Comparison of ENCODE assay signal across 15 mouse cellular contexts in the genomic region with DNA sequence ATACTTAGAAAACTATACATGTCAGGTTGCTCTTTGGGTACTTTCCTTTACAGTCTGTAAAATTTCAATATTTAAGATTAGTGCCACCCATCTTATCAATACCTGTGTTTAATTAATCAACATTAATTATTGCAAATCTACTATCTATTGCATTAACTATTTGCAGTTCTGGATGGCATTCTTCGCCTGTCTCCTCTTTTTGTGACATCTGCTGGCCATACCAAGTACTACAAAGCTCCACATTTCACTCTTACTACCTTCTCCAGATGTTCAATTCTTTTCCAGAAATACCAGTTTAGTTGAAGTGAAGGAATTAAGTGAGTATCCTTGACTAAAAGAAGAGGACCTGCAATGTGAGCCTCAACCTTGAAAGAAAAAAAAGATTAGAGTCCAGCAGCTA. TPM values are rescaled to one million over a fixed set of nuclear protein-coding genes. Genes with fewer than 3 reads are reported as not detected.
DNase-seq lines count a peak whose midpoint lies in the region; ATAC-seq and TF ChIP-seq lines count a peak whose summit lies in the region.
"Had no signal": no experiment of that assay in that cellular context is flagged by ENCODE, and none has a peak within 500 bp of the region (broad histone marks: within the 10 kb centered on the region; RNA-seq: fewer than 3 reads in every experiment).

No protein-coding gene starts in this region.

- no peak for ATAC-seq in Patski

- peaks cover 8% of the 10 kb centered on the region for H3K27me3 ChIP-seq in Patski

- peak; percentile 9; the same call in 1 of the 2 replicates for TF ChIP-seq CTCF in gastrocnemius, adult 2 months (IDR thresholded peaks at IDR 0.05)
- peak; percentile 65 for TF ChIP-seq CTCF in left cerebral cortex, adult 2 months (IDR thresholded peaks at IDR 0.05)
- peak; percentile 14 for TF ChIP-seq CTCF in Patski (IDR thresholded peaks at IDR 0.05)
- peak; percentile 6; the same call in 1 of the 2 replicates for TF ChIP-seq CTCF in cortical plate, adult 2 months (IDR thresholded peaks at IDR 0.05; ENCODE audit: extremely low read depth, insufficient read depth, low read length)

- H3K27ac ChIP-seq in gastrocnemius, adult 2 months: no peak overlapping the region
- H3K27ac ChIP-seq in left cerebral cortex, adult 2 months: no peak overlapping the region
- H3K27ac ChIP-seq in cortical plate, adult 2 months (ENCODE audit: insufficient read depth, low read length): no peak overlapping the region
- H3K27ac ChIP-seq: heart, embryonic 10.5 days; limb, embryonic 15.5 days had no signal

- CTCF ChIA-PET in Patski (lab: Charles Lee): no interaction called here

- intact Hi-C loops in gastrocnemius, adult 2 months (cut with DNase I): no loop called here
- intact Hi-C loops in gastrocnemius, postnatal 14 days (cut with DNase I; ENCODE audit: low total_unique reads): no loop called here
- intact Hi-C loops in left cerebral cortex, adult 2 months (cut with DNase I): loop anchor here (2.0 to 10.0 kb wide), 4 partner anchors 82 to 1846 kb away; no protein-coding TSS in a partner anchor
- intact Hi-C loops in left cerebral cortex, postnatal 14 days (cut with DNase I): loop anchor here (5.0 to 10.0 kb wide), 2 partner anchors 1082 to 1844 kb away; no protein-coding TSS in a partner anchor

- no peak for DNase-seq in gastrocnemius, adult 2 months
- DNase-seq in gastrocnemius, postnatal 14 days: no peak
- no peak for DNase-seq in left cerebral cortex, adult 2 months (ENCODE audit: extremely low spot score in 1 of 2, low spot score in 2 of 2)
- DNase-seq in left cerebral cortex, postnatal 14 days (ENCODE audit: low spot score in 2 of 2): no peak
- no peak for DNase-seq in Patski (ENCODE audit: low read depth, low spot score)
- no peak for DNase-seq in thymus, postnatal 10 days (ENCODE audit: low spot score in 2 of 2)
- DNase-seq: adrenal gland, adult 8-10 months; kidney, adult 11 months; lung, adult 18-20 months; thymus, postnatal 25 days had no signal

- no peaks in the 10 kb centered on the region for H3K4me1 ChIP-seq in cortical plate, adult 2 months (ENCODE audit: control insufficient read depth, insufficient read depth, low read length)

- H3K4me3 ChIP-seq in gastrocnemius, adult 2 months: no peak overlapping the region
- no peak overlapping the region for H3K4me3 ChIP-seq in left cerebral cortex, adult 2 months
- no peak overlapping the region for H3K4me3 ChIP-seq in cortical plate, adult 2 months (ENCODE audit: insufficient read depth, low read length)
- H3K4me3 ChIP-seq: heart, embryonic 10.5 days; limb, embryonic 15.5 days had no signal

- no peak for TF ChIP-seq POLR2A in cortical plate, adult 2 months (IDR thresholded peaks at IDR 0.05; ENCODE audit: extremely low read depth, insufficient read depth, low read length)

- in situ Hi-C loops in Patski (cut with MboI; ENCODE audit: low pct_unique_long_range_greater_than_20kb): no loop called here

- POLR2A ChIA-PET in Patski (lab: Charles Lee): no interaction called here

RNA-seq across cellular contexts. Expression of a gene that starts 1.4 kb away (rescaled TPM):
- total RNA-seq in gastrocnemius, adult 2 months (2021): under 1 TPM; 0.10 to 0.11 TPM
- total RNA-seq in gastrocnemius, postnatal 14 days (2021): under 1 TPM; 0.22 to 0.64 TPM
- 100 to 1,000 TPM; 125 to 133 TPM for total RNA-seq in left cerebral cortex, adult 2 months (2021)
- total RNA-seq in left cerebral cortex, postnatal 14 days (2021): 100 to 1,000 TPM; 127 to 128 TPM
- polyA plus RNA-seq in Patski (2021): not detected
- polyA plus RNA-seq in cortical plate, adult 2 months (2012; rRNA removed): 56.6 and 57.2 TPM in 2 replicates
- total RNA-seq: hematopoietic stem cell, adult 5-6 weeks; neutrophil, adult 5-6 weeks had no signal

Comparison
In these comparisons a context has a peak if more than half of its experiments do, and no peak if none do; other contexts are left out.
1. CTCF ChIP-seq: peak in every context shown above with its lines; median percentile 65 in left cerebral cortex, adult 2 months; 14 in Patski; 9 in gastrocnemius, adult 2 months; 6 in cortical plate, adult 2 months.
2. RNA of a gene that starts 1.4 kb away (total RNA-seq): 125 to 133 TPM in left cerebral cortex, adult 2 months and 127 to 128 TPM in left cerebral cortex, postnatal 14 days; 0.22 to 0.64 TPM in gastrocnemius, postnatal 14 days and 0.10 to 0.11 TPM in gastrocnemius, adult 2 months; every median in the first group is over 10 times any median in the second.
3. intact Hi-C loops: an anchor here in left cerebral cortex, adult 2 months (2.0 to 10.0 kb wide) and left cerebral cortex, postnatal 14 days (5.0 to 10.0 kb wide); none called in gastrocnemius, adult 2 months and gastrocnemius, postnatal 14 days.